Mouse (Mus musculus) embryonic fibroblast, embryonic 13.5 days (primary cell): Measurements from ENCODE around the gene Gm10491.
"Not testable (repeated sequence)": the region's sequence is repeated elsewhere in the genome, so short reads cannot be mapped to it uniquely, and the experiment has no call there.

Experiments
- CTCF ChIP-seq: IDR thresholded peaks from 2 replicates; pipeline ENCODE4 v1.5.1; 2011; ENCODE audit warnings: mild to moderate bottlenecking, control low read depth, low read length, moderate library complexity, borderline replicate concordance; ENCODE audit not compliant: insufficient read depth
- POLR2A ChIP-seq: IDR thresholded peaks from 2 replicates; pipeline ENCODE4 v1.6.1; 2011; ENCODE audit warnings: low read depth, mild to moderate bottlenecking, control low read depth, low read length, moderate library complexity

DNA sequence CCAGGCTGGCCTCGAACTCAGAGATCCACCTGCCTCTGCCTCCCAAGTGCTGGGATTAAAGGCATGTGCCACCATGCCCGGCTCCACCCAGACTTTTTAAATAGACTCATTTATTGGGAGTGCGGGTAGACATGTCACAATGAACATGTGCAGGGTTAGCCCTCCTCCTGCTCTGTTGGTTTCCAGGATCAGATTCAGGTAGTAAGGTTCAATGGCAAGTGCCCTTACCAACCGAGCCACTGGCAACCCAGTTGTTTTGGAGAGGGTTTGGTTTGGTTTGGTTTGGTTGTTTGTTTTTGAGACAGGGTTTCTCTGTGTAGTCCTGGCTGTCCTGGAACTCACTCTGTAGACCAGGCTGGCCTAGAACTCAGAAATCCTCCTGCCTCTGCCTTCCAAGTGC, 1.6 kb upstream of the Gm10491 start, which contains the start of gene Gm10490:
- TF ChIP-seq POLR2A, CTCF: not testable (repeated sequence)
